Mouse (Mus musculus): ENCODE data around the gene Fer1l5. TPM values are rescaled to one million over a fixed set of nuclear protein-coding genes. Genes with fewer than 3 reads are reported as not detected.

Fer1l5 gene
- total RNA-seq, 4 experiments from 2014 or later = 1.3 to 1.6 TPM; not detected in 2

- no peak for DNase-seq
Observed at GRCm38 (mm10) chr1:36432999-36433398, 60.9 kb downstream of the Fer1l5 start.

GRCm38 (mm10) chr1:36433616-36434015 is 61.5 kb downstream of the Fer1l5 start:
- DNase-seq = no peak

GRCm38 (mm10) chr1:36435071-36435470 is 63.0 kb downstream of the Fer1l5 start:
- no peak for DNase-seq

- DNase-seq = no peak
Observed at GRCm38 (mm10) chr1:36436515-36436914, 64.4 kb downstream of the Fer1l5 start.

GRCm38 (mm10) chr1:36437223-36437622 is 65.1 kb downstream of the Fer1l5 start:
- DNase-seq = no peak

- peak; percentile 17 for DNase-seq
Observed at GRCm38 (mm10) chr1:36441101-36441500, 69.0 kb downstream of the Fer1l5 start.

GRCm38 (mm10) chr1:36444471-36445464 is 72.7 kb downstream of the Fer1l5 start, which contains the start of gene Lman2l:
TSS of gene Lman2l (minus strand) at chr1:36445271.
- peak; percentile 96 for DNase-seq

GRCm38 (mm10) chr1:36445508-36445907 is 73.4 kb downstream of the Fer1l5 start:
- DNase-seq = no peak

- DNase-seq = no peak
Observed at GRCm38 (mm10) chr1:36446106-36446824, 74.2 kb downstream of the Fer1l5 start.

- DNase-seq = no peak
Observed at GRCm38 (mm10) chr1:36446841-36447240, 74.8 kb downstream of the Fer1l5 start.

GRCm38 (mm10) chr1:36454055-36454815 is 82.1 kb downstream of the Fer1l5 start:
- DNase-seq = no peak

- DNase-seq = no peak
Observed at GRCm38 (mm10) chr1:36457388-36458014, 85.4 kb downstream of the Fer1l5 start.

- no peak for DNase-seq
Observed at GRCm38 (mm10) chr1:36458169-36458568, 86.1 kb downstream of the Fer1l5 start.

GRCm38 (mm10) chr1:36461829-36462228 is 89.7 kb downstream of the Fer1l5 start:
- no peak for DNase-seq

GRCm38 (mm10) chr1:36465641-36466160 is 93.6 kb downstream of the Fer1l5 start:
- no peak for DNase-seq

GRCm38 (mm10) chr1:36467446-36467845 is 95.4 kb downstream of the Fer1l5 start:
- no peak for DNase-seq

- no peak for DNase-seq
Observed at GRCm38 (mm10) chr1:36469811-36470444, 97.8 kb downstream of the Fer1l5 start.

- DNase-seq = peak; percentile 80
Observed at GRCm38 (mm10) chr1:36471181-36472105, 99.4 kb downstream of the Fer1l5 start, which contains the start of gene Cnnm4. TSS of gene Cnnm4 (plus strand) at chr1:36471620.

All from adrenal gland, adult 8-10 months (tissue).